Mouse (Mus musculus): ENCODE results near the gene Hoxd12. TPM values are rescaled to one million over a fixed set of nuclear protein-coding genes. Genes with fewer than 3 reads are reported as not detected.

Gene Hoxd12
- total and polyA plus RNA-seq, 3 experiments = not detected

GRCm38 (mm10) chr2:74686988-74687697 is 12.3 kb downstream of the Hoxd12 start:
- peaks cover 0 to 2% of the 10 kb centered on the region in 2 experiments; a peak in 3 of 4 replicates for H3K27me3 ChIP-seq (ENCODE audit: control insufficient read depth in 1 of 2, insufficient read depth in 2 of 2, low read length in 2 of 2)
- no peak overlapping the region for H3K4me3 ChIP-seq (ENCODE audit: control insufficient read depth in 1 of 2, insufficient read depth in 1 of 2, low read depth in 2 of 2, low read length in 2 of 2)
- no peaks in the 10 kb centered on the region for H3K9me3 ChIP-seq (replicated peaks; ENCODE audit: insufficient read depth, low read length)
- TF ChIP-seq MAFK (IDR thresholded peaks at IDR 0.05; ENCODE audit: borderline replicate concordance, low read depth, low read length) (no peak), MAX (IDR thresholded peaks at IDR 0.05; ENCODE audit: low read length) (no peak), MAZ (IDR thresholded peaks at IDR 0.05; ENCODE audit: low read depth, low read length) (no peak), MEF2A (IDR thresholded peaks at IDR 0.05; ENCODE audit: extremely low read depth, insufficient replicate concordance, low read depth, low read length, poor library complexity, severe bottlenecking) (no peak), KAT2A (conservative IDR thresholded peaks at IDR 0.05; ENCODE audit: low read depth, low read length) (no peak), MYB (IDR thresholded peaks at IDR 0.05; ENCODE audit: low read depth, low read length) (no peak), SIN3A (IDR thresholded peaks at IDR 0.05; ENCODE audit: low read length) (no peak)
- H3K4me1 ChIP-seq (ENCODE audit: control insufficient read depth in 1 of 2, insufficient read depth in 2 of 2, low read length in 2 of 2) = no peaks in the 10 kb centered on the region
- H3K27ac ChIP-seq (ENCODE audit: control insufficient read depth, low read depth, low read length) = no peak overlapping the region
- no peak for DNase-seq (ENCODE audit: low read depth, low spot score)
- H3K79me2 ChIP-seq (ENCODE audit: control insufficient read depth, insufficient read depth, low read length, poor library complexity) = no peaks in the 10 kb centered on the region
- H3K36me3 ChIP-seq (ENCODE audit: control insufficient read depth in 1 of 2, insufficient read depth in 2 of 2, low read length in 2 of 2) = no peaks in the 10 kb centered on the region
- H3K9ac ChIP-seq (ENCODE audit: control insufficient read depth, low read depth, low read length, poor library complexity, severe bottlenecking) = no peak overlapping the region

- TF ChIP-seq JUND (IDR thresholded peaks at IDR 0.05; ENCODE audit: low read depth, low read length) (no peak), USF1 (IDR thresholded peaks at IDR 0.05; ENCODE audit: low read depth, low read length) (no peak), ETS1 (IDR thresholded peaks at IDR 0.05; ENCODE audit: low read depth, low read length) (no peak), ELF1 (IDR thresholded peaks at IDR 0.05; ENCODE audit: low read depth, low read length) (no peak), ZKSCAN1 (IDR thresholded peaks at IDR 0.05; ENCODE audit: low read depth, low read length) (no peak), MYB (IDR thresholded peaks at IDR 0.05; ENCODE audit: low read depth, low read length) (no peak)
- Histone ChIP-seq H3K36me3 (ENCODE audit: control insufficient read depth in 1 of 2, insufficient read depth in 2 of 2, low read length in 2 of 2) (no peaks in the 10 kb centered on the region), H3K79me2 (ENCODE audit: control insufficient read depth, insufficient read depth, low read length, poor library complexity) (no peaks in the 10 kb centered on the region), H3K4me3 (ENCODE audit: control insufficient read depth in 1 of 2, insufficient read depth in 1 of 2, low read depth in 2 of 2, low read length in 2 of 2) (no peak overlapping the region), H3K27ac (ENCODE audit: control insufficient read depth, low read depth, low read length) (no peak overlapping the region), H3K4me1 (ENCODE audit: control insufficient read depth in 1 of 2, insufficient read depth in 2 of 2, low read length in 2 of 2) (no peaks in the 10 kb centered on the region), H3K9ac (ENCODE audit: control insufficient read depth, low read depth, low read length, poor library complexity, severe bottlenecking) (no peak overlapping the region), H3K27me3 (ENCODE audit: control insufficient read depth in 1 of 2, insufficient read depth in 2 of 2, low read length in 2 of 2) (peaks cover 0 to 2% of the 10 kb centered on the region in 2 experiments; a peak in 3 of 4 replicates), H3K9me3 (replicated peaks; ENCODE audit: insufficient read depth, low read length) (no peaks in the 10 kb centered on the region)
- DNase-seq (ENCODE audit: low read depth, low spot score) = no peak
These were observed 13.1 kb downstream of the Hoxd12 start for GRCm38 (mm10) chr2:74687698-74688555.
